Mouse (Mus musculus): ENCODE results near the gene Gm30083.

Gm30083 gene

GRCm38 (mm10) chr14:34015063-34015462 lies at the start of gene Gm30083:
Gene Gm30083 (minus strand): TSS chr14:34015182.
- no peak for DNase-seq (ENCODE audit: low spot score in 2 of 2)

DNA sequence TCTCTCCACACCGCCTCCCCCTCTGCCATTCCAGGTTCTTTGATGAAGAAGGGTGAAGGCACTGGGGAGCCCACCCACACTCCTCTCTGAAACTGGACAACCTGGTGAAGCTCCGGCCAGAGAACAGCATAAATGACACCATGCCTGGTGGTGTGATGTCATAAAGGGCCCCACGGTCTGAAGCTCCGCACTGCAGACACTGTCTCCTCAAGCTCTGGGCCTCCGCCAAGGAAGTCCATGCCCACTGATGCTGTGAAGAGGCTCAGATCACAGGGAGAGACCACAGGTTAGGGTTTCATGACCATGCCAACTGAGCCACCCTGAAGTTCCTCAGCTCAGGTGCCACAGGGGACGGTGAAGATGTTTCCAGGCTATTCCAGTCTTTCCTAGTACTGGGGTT lies 37.5 kb upstream of the Gm30083 start, which contains the start of gene Antxrl:
Gene Antxrl, plus strand, starts transcription at position 192 of the 400 bp plus-strand sequence.
- no peak for DNase-seq (ENCODE audit: low spot score in 2 of 2)

DNA sequence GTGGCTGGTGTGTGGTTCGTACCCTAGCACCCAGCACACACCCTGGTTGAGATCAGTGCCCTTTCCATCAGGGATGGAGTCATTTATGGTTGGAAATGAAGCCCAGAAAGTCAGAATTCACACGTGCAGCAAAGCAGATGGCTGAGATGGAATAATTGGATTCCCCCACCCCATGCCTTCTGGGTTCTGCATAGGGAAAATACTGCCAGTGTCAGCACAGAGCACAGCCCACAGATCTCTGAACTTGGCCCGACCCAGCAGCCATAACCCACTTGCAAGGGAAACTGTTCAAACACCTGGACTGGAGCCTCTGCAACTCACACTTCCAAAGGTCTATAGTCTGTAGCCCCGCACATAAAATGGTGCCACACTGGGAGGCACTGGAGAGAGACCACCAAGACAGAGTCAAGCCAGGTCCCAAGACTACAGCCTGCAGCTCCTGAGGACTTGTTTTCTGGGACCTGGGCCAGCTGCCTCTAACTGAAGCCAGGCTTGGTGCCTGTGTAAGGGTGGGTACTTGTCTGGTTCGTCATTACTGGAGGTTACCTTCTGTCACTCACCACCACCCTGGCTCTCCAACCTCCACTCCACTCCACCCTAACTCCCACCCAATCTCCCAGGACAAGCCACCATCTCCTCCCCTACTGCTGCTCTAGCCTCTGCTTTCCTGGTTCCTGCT lies 35.3 kb upstream of the Gm30083 start:
- no peak for DNase-seq (ENCODE audit: low spot score in 2 of 2)

DNA sequence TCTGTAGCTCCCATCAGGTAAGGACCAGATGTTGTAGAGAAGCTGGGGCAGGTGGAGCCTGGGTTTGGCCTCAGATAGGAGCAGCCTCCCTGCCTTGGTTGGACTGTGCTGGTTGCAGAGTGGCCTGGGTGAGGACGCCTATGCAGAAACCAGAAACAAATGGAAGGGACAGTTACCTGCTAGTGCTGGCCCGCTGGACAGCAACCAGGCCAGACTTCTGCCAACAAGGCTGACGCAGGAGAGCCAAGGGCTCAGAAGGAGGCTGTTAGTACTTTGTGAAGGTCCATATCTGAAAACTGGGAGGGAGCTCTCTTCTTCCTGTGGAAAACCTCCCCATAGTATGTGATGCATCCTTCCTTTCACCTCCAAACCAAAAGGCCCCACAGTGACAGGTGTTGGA lies 28.4 kb upstream of the Gm30083 start:
- DNase-seq (ENCODE audit: low spot score in 2 of 2) = no peak

DNA sequence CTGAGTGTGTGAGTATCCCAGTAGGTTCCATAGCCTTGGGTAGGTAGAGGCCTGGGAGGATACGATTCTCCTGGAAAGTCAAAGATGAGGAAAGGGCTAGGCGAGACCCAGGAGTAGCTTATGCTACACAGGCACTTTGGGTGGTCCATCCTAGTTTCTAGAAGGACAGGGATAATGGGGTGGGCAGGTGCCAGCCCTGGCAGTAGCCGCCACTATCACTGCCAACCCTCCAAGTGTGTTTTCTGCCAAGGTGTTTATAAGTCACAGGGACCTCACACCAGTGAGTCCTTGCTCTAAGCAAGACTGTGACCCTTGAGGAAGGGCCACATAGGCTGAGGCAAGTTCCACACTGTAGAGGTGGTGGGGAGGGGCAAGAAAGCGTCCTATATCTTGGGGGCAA lies 26.3 kb upstream of the Gm30083 start:
- no peak for DNase-seq (ENCODE audit: low spot score in 2 of 2)

DNA sequence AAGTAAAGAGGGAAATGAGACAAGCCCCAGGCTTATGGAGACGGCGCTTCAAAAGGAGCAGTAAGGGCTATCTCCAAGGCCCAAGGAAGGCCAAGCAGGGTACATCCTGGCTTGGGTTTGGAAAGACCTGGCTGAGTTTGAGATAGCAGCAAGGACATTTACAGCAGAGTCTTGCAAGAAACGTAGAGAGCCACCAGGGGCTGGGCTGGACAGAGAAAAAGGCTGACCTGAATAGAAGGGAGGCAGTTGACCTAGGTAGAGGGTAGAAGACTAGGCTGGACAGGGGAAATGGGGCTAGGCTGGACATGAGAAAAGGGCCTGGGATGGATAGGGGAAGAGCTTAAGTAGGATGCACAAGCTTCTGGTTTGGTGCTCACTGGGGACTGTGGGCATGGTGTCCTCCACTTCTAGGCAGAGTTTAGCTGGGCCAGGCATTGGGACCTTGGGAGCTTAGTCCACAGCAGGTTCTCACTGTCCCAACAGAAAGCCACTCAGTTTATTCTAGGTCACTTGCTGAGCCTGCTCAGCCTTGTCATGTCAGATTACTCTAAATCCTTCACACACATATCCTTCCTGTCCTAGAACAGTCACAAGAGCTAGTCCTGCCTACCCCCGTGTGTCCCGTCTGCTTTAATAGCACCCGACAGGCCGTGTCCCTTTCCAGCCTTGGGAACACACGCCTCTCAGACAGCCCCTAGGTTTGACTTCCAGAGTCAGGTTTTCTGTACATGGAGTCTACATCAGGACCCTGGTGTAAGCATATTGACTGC lies 19.0 kb upstream of the Gm30083 start:
- no peak for DNase-seq (ENCODE audit: low spot score in 2 of 2)

DNA sequence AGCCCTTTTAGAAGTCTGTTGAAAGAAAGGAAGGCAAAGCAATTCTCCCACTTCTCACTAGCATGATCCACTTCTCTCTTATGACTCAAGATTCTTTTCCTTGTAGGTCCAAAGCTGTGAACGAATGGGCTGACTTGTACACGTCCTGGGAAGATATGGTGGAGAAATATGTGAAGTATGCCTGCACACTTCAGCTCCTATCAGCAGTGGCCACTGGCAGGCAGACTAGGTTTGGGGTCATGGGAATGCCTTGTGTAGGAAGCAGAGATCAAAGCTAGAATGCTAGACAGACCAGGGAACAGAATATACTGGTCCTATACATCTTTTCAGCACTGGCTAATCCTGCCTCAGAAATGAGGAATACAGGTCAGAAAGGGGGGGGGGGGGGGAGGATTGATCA lies 11.7 kb upstream of the Gm30083 start:
- DNase-seq (ENCODE audit: low spot score in 2 of 2) = no peak

DNA sequence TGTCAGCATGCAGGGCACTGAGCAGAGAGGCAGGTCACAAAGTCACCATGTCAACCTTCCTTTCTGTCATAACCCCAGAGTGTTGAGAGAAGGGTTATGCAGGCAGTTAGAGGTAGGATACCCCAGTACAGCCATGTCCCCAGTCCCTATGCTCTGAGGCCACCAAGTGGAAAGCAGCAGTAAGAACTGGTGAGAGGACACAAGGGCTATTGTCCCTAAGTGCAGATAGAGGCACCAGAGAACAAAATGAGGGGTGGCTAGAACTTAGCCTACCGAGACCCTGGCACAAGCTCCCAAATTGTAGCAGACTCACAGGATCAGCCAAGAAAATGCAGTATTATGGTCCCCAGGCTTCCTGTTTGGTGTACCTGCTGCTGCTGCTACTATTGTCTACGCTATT lies 2.0 kb upstream of the Gm30083 start:
- DNase-seq (ENCODE audit: low spot score in 2 of 2) = no peak

GRCm38 (mm10) chr14:34016381-34016780 lies 1.4 kb upstream of the Gm30083 start, which contains the start of gene Gm5460:
Gene Gm5460 (plus strand): TSS chr14:34016758.
- no peak for DNase-seq (ENCODE audit: low spot score in 2 of 2)

- DNase-seq (ENCODE audit: low spot score in 2 of 2) = no peak
Observed at GRCm38 (mm10) chr14:34002358-34002757, 12.6 kb downstream of the Gm30083 start.

GRCm38 (mm10) chr14:34001445-34001844 lies 13.5 kb downstream of the Gm30083 start:
- no peak for DNase-seq (ENCODE audit: low spot score in 2 of 2)

DNA sequence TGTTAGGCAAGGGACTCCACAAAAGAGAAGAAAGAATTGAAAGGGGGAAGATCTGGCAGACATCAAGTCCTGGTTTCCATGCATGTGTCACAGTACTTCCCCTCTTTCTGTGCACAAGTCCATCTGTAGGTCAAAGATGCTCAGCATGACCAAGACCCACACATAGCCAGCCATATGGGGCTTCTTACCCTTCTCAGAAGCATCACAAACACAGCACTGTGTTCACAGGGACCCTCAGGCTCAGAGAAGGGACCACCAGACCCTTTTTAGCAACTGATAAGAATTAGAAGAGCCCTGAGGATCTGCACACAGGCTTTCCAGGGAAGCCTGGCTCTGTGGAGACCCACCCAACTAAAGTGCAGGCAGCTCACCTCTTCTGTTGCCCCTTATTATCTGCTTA lies 14.9 kb downstream of the Gm30083 start:
- DNase-seq (ENCODE audit: low spot score in 2 of 2) = no peak

GRCm38 (mm10) chr14:33997427-33997826 lies 17.6 kb downstream of the Gm30083 start:
- DNase-seq (ENCODE audit: low spot score in 2 of 2) = no peak

DNA sequence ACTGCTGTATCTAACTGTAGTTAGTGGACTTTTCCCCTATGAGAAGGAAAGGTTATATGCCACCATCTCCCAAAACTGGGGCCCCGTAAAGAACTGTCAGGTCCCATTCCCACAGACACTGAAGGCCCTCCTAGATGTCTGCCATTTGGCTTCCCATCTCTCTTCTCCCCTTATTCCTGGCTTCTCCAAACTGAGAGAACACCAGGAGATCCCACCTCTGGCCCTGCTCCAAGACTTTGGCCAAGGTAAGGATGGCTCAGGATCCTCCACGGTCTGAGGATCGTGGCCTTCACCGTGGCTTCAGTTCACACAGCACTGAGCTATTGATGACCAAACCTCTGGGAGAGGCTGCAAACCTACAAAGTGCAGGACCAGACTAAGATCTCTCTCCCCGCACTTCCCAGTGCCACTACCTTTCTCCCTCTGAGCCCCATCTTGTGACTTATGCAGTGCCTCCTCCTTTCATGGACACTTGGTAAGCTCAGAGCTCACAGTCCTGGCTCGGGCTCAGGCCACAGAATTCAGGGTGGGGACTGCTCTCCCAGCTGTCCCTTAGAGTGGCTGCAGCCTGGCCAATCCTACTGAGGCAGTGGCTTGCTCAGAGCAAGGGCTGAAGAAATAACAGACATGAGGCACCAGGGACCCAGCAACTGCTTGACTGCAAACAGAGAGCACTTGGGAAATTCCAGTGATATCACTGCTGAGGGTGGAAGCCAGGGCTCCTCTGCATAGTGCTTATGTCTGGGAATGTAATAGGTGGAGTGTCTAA lies 21.3 kb downstream of the Gm30083 start:
- no peak for DNase-seq (ENCODE audit: low spot score in 2 of 2)

DNA sequence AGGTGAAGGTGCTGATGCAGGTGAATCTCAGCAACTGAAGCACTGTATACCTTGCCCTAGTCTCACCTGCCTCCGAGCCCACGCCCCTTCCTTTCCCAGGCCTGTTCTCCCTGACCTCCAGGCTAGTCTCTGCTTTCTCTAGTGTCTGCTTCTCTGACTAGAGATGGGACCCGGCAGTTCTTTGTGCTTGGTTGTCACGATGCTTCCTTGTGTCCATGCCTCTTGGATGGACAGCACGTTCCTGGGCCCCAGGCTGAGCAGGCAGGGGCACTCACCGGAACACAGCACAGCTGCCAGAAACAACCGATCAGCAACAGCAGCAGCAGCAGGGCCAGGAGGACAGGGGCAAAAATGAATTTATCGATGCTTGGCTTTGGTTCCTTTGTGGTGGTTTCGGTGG lies 21.9 kb downstream of the Gm30083 start:
- no peak for DNase-seq (ENCODE audit: low spot score in 2 of 2)

- DNase-seq (ENCODE audit: low spot score in 2 of 2) = no peak
Observed at GRCm38 (mm10) chr14:33991971-33992370, 23.0 kb downstream of the Gm30083 start.

DNA sequence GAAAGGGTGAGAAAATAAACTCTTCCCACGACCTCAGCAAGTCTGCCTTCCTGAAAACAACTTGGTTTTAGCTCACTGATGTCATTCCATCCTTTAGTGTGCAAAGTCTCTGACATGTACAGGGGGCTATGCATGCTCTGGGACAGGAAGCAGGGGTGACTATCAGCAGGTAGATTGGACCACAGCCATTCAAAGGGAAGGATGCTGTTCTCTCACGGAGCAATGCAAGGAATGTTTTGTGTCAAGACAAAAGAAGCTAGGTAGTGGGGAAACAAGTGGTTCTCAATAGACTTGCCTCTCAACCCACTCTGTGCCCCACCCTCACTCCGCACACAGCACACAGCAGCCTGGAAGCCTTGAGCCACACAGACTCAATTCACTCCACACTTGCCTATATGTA lies 25.8 kb downstream of the Gm30083 start:
- DNase-seq (ENCODE audit: low spot score in 2 of 2) = no peak

GRCm38 (mm10) chr14:33978604-33979059 lies 36.4 kb downstream of the Gm30083 start, which contains the start of gene Zfp488:
Gene Zfp488 (minus strand): TSS chr14:33978764.
- no peak for DNase-seq (ENCODE audit: low spot score in 2 of 2)

- no peak for DNase-seq (ENCODE audit: low spot score in 2 of 2)
Observed at GRCm38 (mm10) chr14:33977748-33978147, 37.2 kb downstream of the Gm30083 start.

- no peak for DNase-seq (ENCODE audit: low spot score in 2 of 2)
Observed at GRCm38 (mm10) chr14:33974752-33975151, 40.2 kb downstream of the Gm30083 start.

DNA sequence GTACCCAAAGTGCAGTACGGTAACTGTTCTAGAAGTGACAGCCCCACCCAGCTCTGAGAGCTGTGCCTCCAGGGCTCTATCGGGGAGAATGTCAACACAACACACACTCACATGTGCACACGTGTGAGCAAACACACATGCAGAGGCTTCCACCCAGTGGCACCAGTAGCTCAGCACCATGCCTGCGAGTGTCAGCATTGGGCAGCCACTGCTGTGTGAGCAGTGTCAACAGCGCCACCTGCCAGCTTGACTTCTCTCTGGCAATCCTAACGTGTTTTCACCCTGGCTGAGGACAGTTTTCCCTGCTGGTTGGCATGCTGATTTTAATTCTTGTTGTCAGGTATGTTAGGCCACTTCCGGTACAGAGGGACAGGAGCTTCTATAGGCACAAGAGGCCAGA lies 42.3 kb downstream of the Gm30083 start:
- no peak for DNase-seq (ENCODE audit: low spot score in 2 of 2)

GRCm38 (mm10) chr14:33965675-33966074 lies 49.3 kb downstream of the Gm30083 start:
- DNase-seq (ENCODE audit: low spot score in 2 of 2) = no peak

All from spleen, postnatal 14 days (tissue).